Mouse (Mus musculus) liver, embryonic 13.5 days (tissue): ENCODE data around the gene Mlh3. TPM values are rescaled to one million over a fixed set of nuclear protein-coding genes. Genes with fewer than 3 reads are reported as not detected.

Source experiments
- ATAC-seq: fragments of 200-750 bp; cut with Nextera tagmentation; 2 replicates; pipeline ENCODE4 v1.8.0; 2017; ENCODE audit warnings: low read depth, mild to moderate bottlenecking, moderate number of reproducible peaks, moderate library complexity
- DNase-seq: peaks from one replicate; pipeline ENCODE4 v3.0.0; 2022
- H3K27ac ChIP-seq: fragments of 300-500 bp; sonication (generic); 2 replicates; pipeline ENCODE4 v1.5.1; 2015; ENCODE audit warnings: moderate library complexity, mild to moderate bottlenecking, inconsistent platforms
- H3K27me3 ChIP-seq: fragments of 300-500 bp; sonication (generic); 2 replicates; pipeline ENCODE4 v1.6.1; 2015; ENCODE audit warnings: mild to moderate bottlenecking, inconsistent platforms
- H3K36me3 ChIP-seq: fragments of 300-500 bp; sonication (generic); 2 replicates; pipeline ENCODE4 v1.6.1; 2015; ENCODE audit warnings: mild to moderate bottlenecking, inconsistent platforms
- H3K4me1 ChIP-seq: fragments of 300-500 bp; sonication (generic); replicated peaks from 2 replicates; pipeline ENCODE4 v1.6.1; 2015; ENCODE audit warnings: inconsistent platforms
- H3K4me2 ChIP-seq: fragments of 300-500 bp; sonication (generic); 2 replicates; pipeline ENCODE4 v1.6.1; 2015; ENCODE audit warnings: inconsistent platforms, mild to moderate bottlenecking, moderate library complexity
- H3K4me3 ChIP-seq: fragments of 300-500 bp; sonication (generic); replicated peaks from 2 replicates; pipeline ENCODE4 v1.5.1; 2015; ENCODE audit warnings: mild to moderate bottlenecking, inconsistent platforms
- H3K9ac ChIP-seq: fragments of 300-500 bp; sonication (generic); 2 replicates; pipeline ENCODE4 v1.6.1; 2015; ENCODE audit warnings: mild to moderate bottlenecking, inconsistent platforms
- H3K9me3 ChIP-seq: fragments of 300-500 bp; sonication (generic); replicated peaks from 2 replicates; pipeline ENCODE4 v1.6.1; 2016; ENCODE audit warnings: inconsistent platforms
- WGBS: fragments of 180-500 bp; shearing (Covaris S2); methylation state at CpG from one replicate; pipeline ENCODE4 v1.1.7; 2015; ENCODE audit not compliant: insufficient replicate concordance; 5-methylcytosine and 5-hydroxymethylcytosine counted together
- microRNA-seq: library from miRNA; unstranded; fragments of <30 nt; microRNA quantifications from one replicate; pipeline ENCODE4, GENCODE M21; 2016
- polyA plus RNA-seq: library from polyadenylated mRNA; unstranded; fragments of >200 nt; fragmentation: Nextera tagmentation; extraction: Ambion mirVana; gene quantifications from 2 replicates; pipeline ENCODE4 v1.2.1, GENCODE M21; 2015

Gene Mlh3
- polyA plus RNA-seq, 1 experiment from 2014 or later = 2.8 TPM

GRCm38 (mm10) chr12:85186361-85186760 lies 84.0 kb downstream of the Mlh3 start:
- Histone ChIP-seq H3K4me1 (no peaks in the 10 kb centered on the region), H3K4me2 (no peak overlapping the region), H3K9me3 (no peaks in the 10 kb centered on the region), H3K27me3 (peaks cover 18% of the 10 kb centered on the region), H3K27ac (no peak overlapping the region), H3K4me3 (no peak overlapping the region), H3K36me3 (no peaks in the 10 kb centered on the region), H3K9ac (no peak overlapping the region)
- DNase-seq (no peak), ATAC-seq (no peak)
- 43% methylated on average over 7 of the region's 7 CpGs for WGBS

GRCm38 (mm10) chr12:85185810-85186209 lies 84.6 kb downstream of the Mlh3 start:
- Histone ChIP-seq H3K9ac (no peak overlapping the region), H3K27me3 (peaks cover 24% of the 10 kb centered on the region), H3K4me2 (no peak overlapping the region), H3K36me3 (no peaks in the 10 kb centered on the region), H3K9me3 (no peaks in the 10 kb centered on the region), H3K27ac (no peak overlapping the region), H3K4me1 (no peaks in the 10 kb centered on the region), H3K4me3 (no peak overlapping the region)
- DNase-seq = no peak
- WGBS = 55% methylated on average over 8 of the region's 8 CpGs
- no peak for ATAC-seq

Small RNA genes lying within 50 kb of the gene (microRNA-seq; reads per million reads assigned to microRNA genes)
- gene Mir6938 = not detected

Other genes starting within 250 kb of the Mlh3 start
- 3.0 and 3.1 TPM in 2 replicates for gene Prox2, start 159.8 kb downstream of the Mlh3 start, polyA plus RNA-seq
- gene Dlst, start 159.8 kb downstream of the Mlh3 start, polyA plus RNA-seq = 80.7 and 93.4 TPM in 2 replicates
- gene Rps6kl1, start 119.3 kb downstream of the Mlh3 start, polyA plus RNA-seq = 0.73 and 0.74 TPM in 2 replicates
- 0.50 and 0.60 TPM in 2 replicates for gene Pgf, start 92.8 kb downstream of the Mlh3 start, polyA plus RNA-seq
- 49.4 and 49.9 TPM in 2 replicates for gene Eif2b2, start 51.1 kb downstream of the Mlh3 start, polyA plus RNA-seq
- 66.3 and 71.4 TPM in 2 replicates for gene Acyp1, start 17.8 kb upstream of the Mlh3 start, polyA plus RNA-seq
- 0.12 and 0.14 TPM in 2 replicates for gene Zc2hc1c, start 18.0 kb upstream of the Mlh3 start, polyA plus RNA-seq
- gene Nek9, start 68.8 kb upstream of the Mlh3 start, polyA plus RNA-seq = 5.0 and 6.1 TPM in 2 replicates
- gene Tmed10, start 104.2 kb upstream of the Mlh3 start, polyA plus RNA-seq = 175 and 191 TPM in 2 replicates
- 1.5 and 1.7 TPM in 2 replicates for gene Fos, start 203.3 kb upstream of the Mlh3 start, polyA plus RNA-seq